Mouse (Mus musculus): ENCODE results near the gene Fkbp3.

Fkbp3 gene

DNA sequence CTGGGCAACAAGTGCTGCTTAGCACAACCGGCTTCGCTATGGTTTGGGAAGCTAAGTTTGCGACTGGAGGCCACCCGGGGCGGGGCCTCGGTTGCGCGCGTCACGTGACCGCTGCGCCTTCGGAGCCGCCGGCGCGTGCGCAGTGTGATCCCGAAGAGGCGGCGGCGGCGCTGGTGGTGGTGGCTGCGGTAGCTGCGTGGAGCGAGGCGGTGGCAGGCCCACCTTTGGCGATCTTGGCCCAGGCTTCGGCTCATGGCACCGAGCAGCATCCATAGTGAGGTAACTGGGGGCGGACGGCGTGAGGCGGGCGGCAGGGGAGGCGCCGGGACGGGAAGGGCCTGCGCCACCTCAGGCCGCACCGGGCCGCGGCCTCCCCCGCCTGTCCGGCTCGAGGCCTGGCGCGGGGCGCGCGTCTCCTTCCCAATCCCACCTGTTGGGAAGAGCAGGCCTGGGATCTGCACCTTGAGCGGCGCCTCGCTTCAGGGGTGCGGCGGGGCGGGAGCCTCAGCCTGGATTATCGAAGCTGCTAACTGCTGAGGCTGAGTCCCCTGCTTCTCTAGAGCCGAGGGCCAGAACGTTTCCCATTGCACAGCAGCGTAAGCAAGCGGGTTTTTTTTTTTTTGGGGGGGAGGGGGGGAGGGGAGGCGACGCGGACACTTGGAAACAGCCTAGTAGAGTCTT, 37.5 kb downstream of the Fkbp3 start, which contains the start of gene Prpf39:
TSS of gene Prpf39 (plus strand) at position 144 of the 681 bp plus-strand sequence.
- DNase-seq (ENCODE audit: low spot score in 2 of 2) = peak; percentile 80 to 86

DNA sequence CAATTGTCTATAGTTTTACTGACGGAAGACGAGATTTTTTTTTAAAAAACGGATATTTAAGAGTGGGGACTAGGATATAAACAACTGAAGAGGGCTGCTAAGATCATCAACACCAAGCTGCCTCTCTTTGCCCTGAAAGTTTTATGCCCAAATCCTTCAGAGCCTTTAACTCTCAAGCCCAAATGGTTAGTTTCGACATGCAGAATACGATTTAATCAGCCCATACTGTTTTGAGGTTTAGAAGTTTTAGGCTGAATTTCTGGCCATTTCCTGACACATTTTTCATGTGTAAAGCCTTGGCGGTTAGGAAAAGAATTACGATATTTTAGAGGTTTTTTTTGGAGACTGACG, 38.0 kb downstream of the Fkbp3 start:
- DNase-seq (ENCODE audit: low spot score in 2 of 2) = no peak

DNA sequence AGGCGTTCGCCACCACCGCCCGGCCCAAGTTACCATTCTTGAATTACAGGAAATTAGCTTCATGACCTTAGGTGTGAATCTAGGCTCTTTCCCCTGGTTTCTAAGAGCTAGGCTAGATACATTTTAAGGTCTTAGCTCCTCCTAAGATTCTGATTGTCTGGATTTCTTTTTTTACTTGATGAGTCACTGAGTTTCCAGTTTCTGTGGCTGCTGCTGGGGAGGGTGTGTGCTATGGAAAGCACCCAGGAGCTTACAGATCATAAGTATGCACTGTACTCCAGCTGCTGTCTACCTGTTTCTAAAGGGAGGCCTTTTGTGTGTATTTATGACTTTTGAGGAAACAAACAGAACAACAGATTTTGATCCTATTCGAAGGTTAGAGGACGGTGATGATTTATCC, 51.0 kb downstream of the Fkbp3 start:
- no peak for DNase-seq (ENCODE audit: low spot score in 2 of 2)

Data from natural killer cell, adult 2 months (primary cell).